Mouse (Mus musculus) lung, embryonic 16.5 days (tissue): ENCODE measurements at regions not wholly inside any gene's neighbourhood (a gene's known extent, or its start where the extent isn't known, plus 50 kb on each side); places are given as distances from the start of the nearest gene placed in this dataset.
A peak's percentile ranks its signal among the peaks of the same experiment; 100 is the strongest.

ENCODE experiments used
- ATAC-seq: fragments of 200-750 bp; cut with Nextera tagmentation; 2 replicates; pipeline ENCODE4 v1.8.0; 2017; ENCODE audit warnings: low read depth, mild to moderate bottlenecking, moderate library complexity
- H3K27ac ChIP-seq: fragments of 300-500 bp; sonication (generic); 2 replicates; pipeline ENCODE4 v1.5.1; 2014; ENCODE audit warnings: mild to moderate bottlenecking, control low read depth, low read length
- H3K27me3 ChIP-seq: fragments of 300-500 bp; sonication (generic); 2 replicates; pipeline ENCODE4 v1.6.1; 2014; ENCODE audit warnings: low read depth, low read length, mixed read lengths; ENCODE audit not compliant: control insufficient read depth, insufficient read depth
- H3K36me3 ChIP-seq: fragments of 300-500 bp; sonication (generic); 2 replicates; pipeline ENCODE4 v1.6.1; 2014; ENCODE audit warnings: low read length; ENCODE audit not compliant: control insufficient read depth, insufficient read depth
- H3K4me1 ChIP-seq: fragments of 300-500 bp; sonication (generic); replicated peaks from 2 replicates; pipeline ENCODE4 v1.6.1; 2014; ENCODE audit warnings: low read length, mixed read lengths; ENCODE audit not compliant: control insufficient read depth, insufficient read depth
- H3K4me2 ChIP-seq: fragments of 300-500 bp; sonication (generic); 2 replicates; pipeline ENCODE4 v1.6.1; 2014; ENCODE audit warnings: low read depth, low read length, control low read depth
- H3K4me3 ChIP-seq: fragments of 300-500 bp; sonication (generic); 2 replicates; pipeline ENCODE4 v1.5.1; 2014; ENCODE audit warnings: mild to moderate bottlenecking, low read length, control low read depth
- H3K9ac ChIP-seq: fragments of 300-500 bp; sonication (generic); 2 replicates; pipeline ENCODE4 v1.6.1; 2014; ENCODE audit warnings: low read length, control low read depth
- H3K9me3 ChIP-seq: fragments of 300-500 bp; sonication (generic); 2 replicates; pipeline ENCODE4 v1.6.1; 2016; ENCODE audit warnings: low read length; ENCODE audit not compliant: control insufficient read depth
- WGBS: fragments of 180-500 bp; shearing (Covaris S2); extraction: QIAGEN DNeasy Blood & Tissue Kit; methylation state at CpG from one replicate; pipeline ENCODE4 v1.1.7; 2014; 5-methylcytosine and 5-hydroxymethylcytosine counted together

DNA sequence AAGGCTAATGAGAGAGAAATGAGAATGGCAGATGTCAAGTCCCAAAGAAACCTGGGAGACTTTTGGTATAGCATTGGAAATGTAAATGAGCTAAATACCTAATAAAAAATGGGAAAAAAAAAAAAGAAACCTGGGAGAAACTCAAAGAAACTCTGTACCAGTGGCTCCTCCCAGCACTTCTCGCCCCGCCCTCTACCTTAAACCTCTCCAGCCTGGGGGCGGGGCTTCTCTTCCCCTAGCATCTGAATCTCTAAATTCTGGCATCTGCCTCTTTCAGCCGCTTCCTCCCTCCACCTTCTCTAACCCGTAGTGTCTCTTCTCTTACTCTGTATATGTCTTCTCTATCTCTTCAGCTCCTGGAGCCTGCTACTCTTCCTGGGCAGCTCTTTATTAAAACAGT, 53.2 kb downstream of the Gpr6 start:
- Histone ChIP-seq H3K36me3 (no peaks in the 10 kb centered on the region), H3K4me2 (no peak overlapping the region), H3K4me1 (no peaks in the 10 kb centered on the region), H3K27me3 (no peaks in the 10 kb centered on the region), H3K9ac (no peak overlapping the region), H3K9me3 (no peaks in the 10 kb centered on the region), H3K27ac (no peak overlapping the region), H3K4me3 (no peak overlapping the region)
- no peak for ATAC-seq
- WGBS = 62% methylated on average over 5 of the region's 5 CpGs

DNA sequence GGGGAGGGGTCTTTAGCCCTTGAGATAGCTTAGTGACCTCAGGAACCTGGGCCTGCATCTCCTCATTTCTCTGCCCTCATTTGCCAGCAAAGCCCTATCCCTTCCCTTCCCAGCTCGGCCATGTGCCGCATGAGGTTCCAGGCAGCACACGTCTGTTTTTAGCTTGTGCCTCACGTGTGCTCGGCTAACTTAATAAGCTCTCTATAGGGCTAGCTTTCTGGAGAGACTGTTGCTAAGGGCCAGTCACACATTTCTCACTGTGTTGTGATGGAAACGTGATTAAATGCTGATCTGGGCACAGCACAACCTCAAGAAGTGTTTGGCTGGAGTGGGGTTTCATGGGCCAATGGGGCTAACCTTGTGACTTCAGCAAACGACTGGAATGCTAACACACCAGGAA, 55.5 kb downstream of the Gpr6 start:
- Histone ChIP-seq H3K9me3 (no peaks in the 10 kb centered on the region), H3K36me3 (no peaks in the 10 kb centered on the region), H3K4me1 (no peaks in the 10 kb centered on the region), H3K27ac (no peak overlapping the region), H3K27me3 (no peaks in the 10 kb centered on the region), H3K9ac (no peak overlapping the region), H3K4me3 (no peak overlapping the region), H3K4me2 (no peak overlapping the region)
- no peak for ATAC-seq
- WGBS = 40% methylated on average over 7 of the region's 7 CpGs

DNA sequence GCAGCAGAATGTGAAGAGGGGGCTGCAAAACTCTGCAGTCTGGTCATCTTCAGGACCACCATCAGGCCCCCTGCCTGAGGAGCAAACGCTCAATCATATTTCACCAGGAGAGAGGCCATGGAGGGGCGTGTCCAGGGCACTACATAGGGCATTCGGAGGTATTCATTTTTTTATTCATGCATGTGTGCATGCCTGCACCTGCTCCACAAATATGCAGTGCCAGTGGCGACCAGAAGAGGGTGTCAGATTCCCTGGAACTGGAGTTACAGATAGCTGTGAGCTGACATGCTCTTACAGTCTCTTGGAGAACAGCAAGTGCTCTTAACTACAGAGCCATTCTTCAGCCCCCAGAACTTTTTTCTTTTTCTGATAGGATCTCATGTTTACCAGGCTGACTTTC, 56.4 kb downstream of the Gpr6 start:
- Histone ChIP-seq H3K4me2 (no peak overlapping the region), H3K27ac (no peak overlapping the region), H3K4me3 (no peak overlapping the region), H3K36me3 (no peaks in the 10 kb centered on the region), H3K9me3 (no peaks in the 10 kb centered on the region), H3K4me1 (no peaks in the 10 kb centered on the region), H3K9ac (no peak overlapping the region), H3K27me3 (no peaks in the 10 kb centered on the region)
- 36% methylated on average over 4 of the region's 4 CpGs for WGBS
- no peak for ATAC-seq

DNA sequence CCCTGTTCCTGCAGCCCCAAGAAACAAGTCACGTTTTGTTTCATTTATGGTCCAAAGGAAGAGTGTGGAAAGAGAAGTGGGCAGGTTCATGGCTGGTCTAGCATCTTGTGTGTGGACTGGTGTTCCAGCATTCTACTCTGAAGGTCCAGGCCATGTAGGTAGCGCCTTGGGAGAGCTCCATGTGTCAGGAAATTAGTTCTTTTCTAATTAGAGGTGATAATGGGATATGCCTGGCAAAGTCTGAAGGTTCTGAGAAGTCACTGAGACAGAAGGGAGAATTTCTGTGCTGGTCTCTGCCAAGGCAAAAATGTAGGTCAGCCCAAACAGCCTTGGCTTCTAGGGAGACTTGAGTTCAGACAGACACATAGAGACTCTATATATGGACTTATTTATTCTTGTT, 61.5 kb downstream of the Gpr6 start:
- Histone ChIP-seq H3K27me3 (no peaks in the 10 kb centered on the region), H3K9me3 (no peaks in the 10 kb centered on the region), H3K9ac (no peak overlapping the region), H3K36me3 (no peaks in the 10 kb centered on the region), H3K4me2 (no peak overlapping the region), H3K27ac (no peak overlapping the region), H3K4me3 (no peak overlapping the region), H3K4me1 (no peaks in the 10 kb centered on the region)
- 73% methylated on average over 2 of the region's 2 CpGs for WGBS
- ATAC-seq = no peak

DNA sequence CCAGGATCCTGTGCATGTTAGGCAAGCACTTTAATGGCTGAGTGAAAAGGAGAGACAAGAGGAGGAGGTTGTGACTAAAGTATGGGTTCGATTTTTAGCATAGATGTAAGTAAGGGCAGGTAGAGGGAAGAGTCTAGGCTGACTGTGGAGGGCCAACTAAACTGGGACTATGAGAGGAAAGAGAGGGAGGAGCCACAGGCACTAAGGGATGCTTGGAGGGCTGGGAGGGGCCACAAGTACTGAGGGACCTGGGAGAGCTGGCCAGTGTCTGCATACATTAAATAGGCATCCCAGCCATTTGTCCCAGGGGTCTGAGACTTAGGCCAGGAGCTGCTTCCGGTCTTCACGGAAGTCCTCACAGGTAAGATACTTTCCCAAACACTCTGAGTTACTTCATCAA, 64.2 kb downstream of the Gpr6 start:
- Histone ChIP-seq H3K36me3 (no peaks in the 10 kb centered on the region), H3K4me3 (no peak overlapping the region), H3K4me1 (no peaks in the 10 kb centered on the region), H3K27me3 (no peaks in the 10 kb centered on the region), H3K9ac (no peak overlapping the region), H3K9me3 (no peaks in the 10 kb centered on the region), H3K27ac (no peak overlapping the region), H3K4me2 (no peak overlapping the region)
- WGBS = 81% methylated on average over 3 of the region's 3 CpGs
- no peak for ATAC-seq

DNA sequence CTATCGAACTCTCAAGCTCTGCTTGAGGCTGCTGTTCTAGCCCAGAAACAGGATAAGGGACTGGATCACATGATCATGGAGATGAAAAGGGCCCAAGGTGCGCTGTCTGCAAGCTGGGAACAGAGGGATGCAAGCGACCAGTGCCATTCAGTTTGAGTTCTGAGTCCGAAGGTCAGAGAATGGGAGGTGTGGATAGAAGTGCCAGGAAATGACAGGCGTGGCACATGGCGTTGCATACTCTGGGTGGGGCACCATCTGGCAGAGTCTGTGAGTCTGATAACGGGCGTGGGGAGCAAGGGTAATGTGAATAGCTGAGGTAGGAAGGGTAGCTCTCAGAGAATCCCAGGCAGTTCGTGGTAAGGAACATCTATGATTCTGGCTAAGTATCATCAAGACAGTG, 65.5 kb downstream of the Gpr6 start:
- 72% methylated on average over 9 of the region's 9 CpGs for WGBS
- Histone ChIP-seq H3K27ac (no peak overlapping the region), H3K4me1 (no peaks in the 10 kb centered on the region), H3K27me3 (no peaks in the 10 kb centered on the region), H3K36me3 (no peaks in the 10 kb centered on the region), H3K4me2 (no peak overlapping the region), H3K4me3 (no peak overlapping the region), H3K9ac (no peak overlapping the region), H3K9me3 (no peaks in the 10 kb centered on the region)
- ATAC-seq = no peak

DNA sequence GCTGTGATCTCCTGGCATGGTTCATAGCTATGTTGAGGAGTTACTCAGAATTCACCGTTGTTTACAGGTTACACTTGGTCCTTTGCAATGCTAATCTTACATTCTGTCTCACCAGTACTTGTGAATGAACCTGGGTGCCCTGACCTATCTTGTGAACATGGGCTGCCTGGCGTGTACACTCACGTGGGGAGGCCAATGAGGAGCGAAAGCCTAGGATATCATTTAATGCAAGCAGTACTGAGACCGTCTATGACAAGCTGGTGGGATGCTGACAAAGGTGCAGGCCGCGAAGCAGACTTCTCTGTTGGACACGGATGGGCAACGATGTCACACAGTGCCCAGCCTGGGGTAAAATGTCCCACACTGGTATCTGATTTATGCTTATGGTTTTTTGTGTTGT, 66.3 kb downstream of the Gpr6 start:
- no peaks in the 10 kb centered on the region for H3K27me3 ChIP-seq
- H3K9ac ChIP-seq = no peak overlapping the region
- no peaks in the 10 kb centered on the region for H3K4me1 ChIP-seq
- no peak overlapping the region for H3K4me2 ChIP-seq
- 87% methylated on average over 9 of the region's 9 CpGs for WGBS
- no peak overlapping the region for H3K4me3 ChIP-seq
- no peaks in the 10 kb centered on the region for H3K9me3 ChIP-seq
- ATAC-seq = no peak
- H3K36me3 ChIP-seq = no peaks in the 10 kb centered on the region
- H3K27ac ChIP-seq = no peak overlapping the region

DNA sequence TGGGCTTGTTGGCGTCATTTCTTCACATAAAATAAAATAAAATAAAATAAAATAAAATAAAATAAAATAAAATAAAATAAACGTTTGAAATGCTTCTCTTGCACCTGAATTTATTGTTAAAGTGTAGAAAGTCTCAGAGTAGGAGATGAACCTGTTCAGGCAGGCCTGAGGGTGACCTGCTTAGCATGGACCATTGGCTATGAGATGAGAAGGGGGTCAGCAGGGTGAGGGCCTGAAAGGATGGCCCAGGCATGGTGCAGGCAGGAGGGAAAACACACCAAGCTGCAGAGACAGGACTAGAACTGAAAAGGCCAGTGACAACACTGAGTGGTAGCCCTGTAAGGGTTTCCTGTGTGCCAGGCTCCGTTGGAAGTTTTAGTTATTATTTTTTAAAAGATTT, 67.3 kb downstream of the Gpr6 start:
- Histone ChIP-seq H3K4me1 (no peaks in the 10 kb centered on the region), H3K27ac (no peak overlapping the region), H3K36me3 (no peaks in the 10 kb centered on the region), H3K9ac (no peak overlapping the region), H3K27me3 (no peaks in the 10 kb centered on the region), H3K4me2 (no peak overlapping the region), H3K9me3 (no peaks in the 10 kb centered on the region), H3K4me3 (no peak overlapping the region)
- WGBS = 56% methylated on average over 3 of the region's 3 CpGs
- no peak for ATAC-seq

DNA sequence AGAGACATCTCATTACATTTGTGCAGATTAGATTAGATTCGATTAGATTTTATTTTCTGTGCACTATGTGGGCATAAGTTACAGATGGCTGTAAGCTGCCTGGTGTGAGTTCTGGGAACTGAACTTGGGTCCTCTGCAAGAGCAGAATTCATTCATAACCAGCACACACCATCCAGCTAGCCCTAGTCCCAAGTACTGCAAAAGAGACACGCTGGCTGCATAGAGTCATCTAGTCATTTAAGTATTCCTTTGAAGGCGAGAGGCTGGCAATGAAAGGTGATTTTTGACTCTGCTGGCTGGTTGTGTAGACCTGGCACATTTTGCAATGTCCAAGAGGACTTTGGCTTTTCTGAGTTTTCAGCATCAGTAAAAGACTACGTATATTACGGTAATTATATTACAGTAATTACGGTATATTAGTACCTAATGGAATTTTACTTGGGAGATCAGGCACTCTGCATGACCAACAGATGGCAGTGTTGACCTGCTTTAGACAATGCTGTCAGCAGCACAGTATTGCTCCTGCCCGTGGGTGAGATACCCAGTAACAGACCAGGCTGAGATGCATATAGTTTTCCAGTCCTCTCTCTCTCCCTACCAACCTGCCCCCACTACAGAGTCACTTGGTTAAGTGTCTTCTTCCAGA, 67.9 kb downstream of the Gpr6 start:
- peak; percentile 78 for ATAC-seq
- 32% methylated on average over 7 of the region's 7 CpGs for WGBS

DNA sequence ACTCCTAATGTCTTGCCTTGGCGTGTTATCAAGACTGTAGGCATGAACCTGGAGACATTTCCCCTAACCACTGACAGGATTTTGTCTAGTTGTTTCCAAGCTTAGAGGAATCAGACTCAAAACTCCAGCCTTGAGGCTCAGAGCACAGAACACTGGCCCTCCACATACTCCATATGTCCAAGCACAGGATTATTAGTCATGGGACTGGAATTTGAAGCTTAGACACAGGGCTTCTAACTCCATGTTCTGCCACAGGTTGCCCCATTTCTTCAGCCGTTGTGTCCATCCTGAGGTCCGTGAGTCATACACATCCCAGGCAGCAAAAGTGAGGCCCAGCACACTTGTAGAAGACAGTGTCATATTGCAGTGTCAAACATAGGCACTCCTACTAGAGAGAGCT, 68.9 kb downstream of the Gpr6 start:
- WGBS = 71% methylated on average over 3 of the region's 3 CpGs
- H3K4me2 ChIP-seq = no peak overlapping the region

More for the DNA sequence above, 67.9 kb downstream of the Gpr6 start:
- no peaks in the 10 kb centered on the region for H3K4me1 ChIP-seq
- H3K9me3 ChIP-seq = no peaks in the 10 kb centered on the region
- no peak overlapping the region for H3K4me3 ChIP-seq
- no peak overlapping the region for H3K9ac ChIP-seq
- no peak overlapping the region for H3K4me2 ChIP-seq
- H3K27ac ChIP-seq = no peak overlapping the region
- H3K27me3 ChIP-seq = no peaks in the 10 kb centered on the region
- no peaks in the 10 kb centered on the region for H3K36me3 ChIP-seq

More for the DNA sequence above, 68.9 kb downstream of the Gpr6 start:
- ATAC-seq = no peak
- Histone ChIP-seq H3K9me3 (no peaks in the 10 kb centered on the region), H3K4me1 (no peaks in the 10 kb centered on the region), H3K27me3 (no peaks in the 10 kb centered on the region), H3K36me3 (no peaks in the 10 kb centered on the region), H3K4me3 (no peak overlapping the region), H3K27ac (no peak overlapping the region), H3K9ac (no peak overlapping the region)
